Mouse (Mus musculus) ovary, adult 2 months (tissue): ENCODE results near the gene Prr9. TPM values are rescaled to one million over a fixed set of nuclear protein-coding genes. Genes with fewer than 3 reads are reported as not detected.

Source experiments
- polyA plus RNA-seq: library from polyadenylated mRNA; depleted of rRNA; stranded (reverse); fragments of >200 nt; gene quantifications from 2 replicates; pipeline ENCODE4 v1.2.3, GENCODE M21; 2012; rRNA removed

Prr9 gene
- polyA plus RNA-seq: not detected in 2 replicates

GRCm38 (mm10) chr3:92123847-92124246 lies at the start of gene Prr9:
Gene Prr9, minus strand, starts transcription at chr3:92123947.

DNA sequence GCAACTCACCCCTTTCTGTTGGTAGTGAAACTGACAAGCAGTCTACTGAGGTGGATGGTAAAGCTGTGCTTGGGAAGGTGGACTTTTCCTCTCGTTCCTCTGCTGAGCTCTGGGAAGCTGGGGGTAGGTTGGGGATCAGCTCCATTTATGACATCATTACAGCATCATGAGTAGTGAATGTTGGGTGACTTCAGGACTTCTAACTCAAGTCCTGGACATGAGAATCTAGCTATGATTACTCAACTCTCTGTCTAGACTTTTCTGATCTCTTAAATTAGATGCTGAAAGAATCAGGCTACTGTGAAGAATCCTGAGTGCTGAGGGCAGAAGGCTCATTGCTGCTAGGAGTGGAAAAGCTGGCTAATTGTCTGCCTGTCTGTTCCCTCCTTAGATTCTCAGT lies 18.9 kb upstream of the Prr9 start, which contains the start of gene Lelp1:
Gene Lelp1 (minus strand): TSS at position 101 of the 400 bp plus-strand sequence.

DNA sequence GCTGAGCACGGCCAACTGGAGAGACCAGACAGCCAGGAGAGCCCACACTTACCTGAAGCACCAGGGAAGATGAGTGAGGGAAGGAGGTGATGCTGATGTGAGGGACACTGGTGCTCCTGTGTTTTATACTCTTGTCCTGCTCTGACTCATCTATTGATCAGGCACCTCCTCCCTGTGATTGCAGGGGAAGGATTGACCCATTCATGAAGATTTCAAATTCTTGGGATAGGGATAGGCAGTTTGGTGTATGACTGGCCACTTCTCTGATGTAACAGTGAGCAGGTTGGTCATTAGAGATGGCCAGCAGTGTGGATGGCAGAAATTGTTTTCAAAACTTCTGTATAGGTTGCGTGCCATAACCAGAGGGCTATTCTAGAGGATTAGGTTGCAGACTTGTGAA lies 40.7 kb downstream of the Prr9 start, which contains the start of gene Lor:
Gene Lor (minus strand): TSS at position 101 of the 400 bp plus-strand sequence.

Other genes starting within 250 kb of the Prr9 start
- gene Pglyrp3, start 109.4 kb downstream of the Prr9 start, polyA plus RNA-seq: not detected in 2 replicates
- gene Lor, start 40.8 kb downstream of the Prr9 start, polyA plus RNA-seq: 0.97 and 1.4 TPM in 2 replicates
- not detected in 2 replicates for gene Lelp1, start 18.8 kb upstream of the Prr9 start, polyA plus RNA-seq
- 0.06 TPM in 1 of 2 replicates, not detected in the other for gene Sprr2a1, start 91.9 kb upstream of the Prr9 start, polyA plus RNA-seq
- 51.3 and 98.3 TPM in 2 replicates for gene Sprr2a2, start 92.0 kb upstream of the Prr9 start, polyA plus RNA-seq
- 3.7 and 6.8 TPM in 2 replicates for gene Sprr2a3, start 161.5 kb upstream of the Prr9 start, polyA plus RNA-seq
- gene Sprr2b, start 192.7 kb upstream of the Prr9 start, polyA plus RNA-seq: 0.78 and 6.6 TPM in 2 replicates
- 0.73 and 0.80 TPM in 2 replicates for gene Sprr2d, start 215.2 kb upstream of the Prr9 start, polyA plus RNA-seq
- 0.26 and 0.29 TPM in 2 replicates for gene Sprr2e, start 228.2 kb upstream of the Prr9 start, polyA plus RNA-seq
- gene Sprr2f, start 241.2 kb upstream of the Prr9 start, polyA plus RNA-seq: 72.6 and 147 TPM in 2 replicates